Mouse (Mus musculus): ENCODE results near the gene Defb25. TPM values are rescaled to one million over a fixed set of nuclear protein-coding genes. Genes with fewer than 3 reads are reported as not detected.
A peak's percentile ranks its signal among the peaks of the same experiment; 100 is the strongest.

The Defb25 gene
- polyA plus RNA-seq, 1 experiment = not detected

- Histone ChIP-seq H3K4me1 (ENCODE audit: control insufficient read depth, insufficient read depth, low read length) (peaks cover 10% of the 10 kb centered on the region), H3K27ac (ENCODE audit: insufficient read depth, low read depth, low read length) (peak overlapping the region; percentile 14; the same call in 1 of the 2 replicates), H3K4me3 (ENCODE audit: insufficient read depth, low read depth, low read length) (no peak overlapping the region)
- WGBS = 34% methylated on average over 14 of the region's 14 CpGs
- no peak for TF ChIP-seq POLR2A (IDR thresholded peaks at IDR 0.05; ENCODE audit: insufficient read depth, low read depth, low read length)
- no peak for TF ChIP-seq CTCF (IDR thresholded peaks at IDR 0.05; ENCODE audit: insufficient read depth, low read depth, low read length)
These were observed 31.2 kb upstream of the Defb25 start for GRCm38 (mm10) chr2:152653874-152654715.

GRCm38 (mm10) chr2:152652901-152653620, 30.2 kb upstream of the Defb25 start:
- H3K27ac ChIP-seq (ENCODE audit: insufficient read depth, low read depth, low read length) = no peak overlapping the region
- H3K4me3 ChIP-seq (ENCODE audit: insufficient read depth, low read depth, low read length) = no peak overlapping the region
- WGBS = 79% methylated on average over 10 of the region's 10 CpGs
- H3K4me1 ChIP-seq (ENCODE audit: control insufficient read depth, insufficient read depth, low read length) = peaks cover 10% of the 10 kb centered on the region
- TF ChIP-seq CTCF (IDR thresholded peaks at IDR 0.05; ENCODE audit: insufficient read depth, low read depth, low read length) = no peak
- TF ChIP-seq POLR2A (IDR thresholded peaks at IDR 0.05; ENCODE audit: insufficient read depth, low read depth, low read length) = no peak

GRCm38 (mm10) chr2:152639406-152640113, 16.7 kb upstream of the Defb25 start:
- TF ChIP-seq CTCF (IDR thresholded peaks at IDR 0.05; ENCODE audit: insufficient read depth, low read depth, low read length) (no peak), POLR2A (IDR thresholded peaks at IDR 0.05; ENCODE audit: insufficient read depth, low read depth, low read length) (no peak)
- 33% methylated on average over 11 of the region's 11 CpGs for WGBS
- peaks cover 7% of the 10 kb centered on the region; the same call in 1 of the 2 replicates for H3K4me1 ChIP-seq (ENCODE audit: control insufficient read depth, insufficient read depth, low read length)
- H3K4me3 ChIP-seq (ENCODE audit: insufficient read depth, low read depth, low read length) = no peak overlapping the region
- no peak overlapping the region for H3K27ac ChIP-seq (ENCODE audit: insufficient read depth, low read depth, low read length)

- no peak for TF ChIP-seq CTCF (IDR thresholded peaks at IDR 0.05; ENCODE audit: insufficient read depth, low read depth, low read length)
- TF ChIP-seq POLR2A (IDR thresholded peaks at IDR 0.05; ENCODE audit: insufficient read depth, low read depth, low read length) = no peak
- Histone ChIP-seq H3K4me1 (ENCODE audit: control insufficient read depth, insufficient read depth, low read length) (peaks cover 7% of the 10 kb centered on the region; the same call in 1 of the 2 replicates), H3K27ac (ENCODE audit: insufficient read depth, low read depth, low read length) (no peak overlapping the region), H3K4me3 (ENCODE audit: insufficient read depth, low read depth, low read length) (no peak overlapping the region)
- 68% methylated on average over 6 of the region's 6 CpGs for WGBS
These were observed 16.0 kb upstream of the Defb25 start for GRCm38 (mm10) chr2:152638865-152639264.

GRCm38 (mm10) chr2:152637381-152637780, 14.5 kb upstream of the Defb25 start:
- peaks cover 12% of the 10 kb centered on the region; the same call in 1 of the 2 replicates for H3K4me1 ChIP-seq (ENCODE audit: control insufficient read depth, insufficient read depth, low read length)
- H3K27ac ChIP-seq (ENCODE audit: insufficient read depth, low read depth, low read length) = no peak overlapping the region
- no peak overlapping the region for H3K4me3 ChIP-seq (ENCODE audit: insufficient read depth, low read depth, low read length)
- WGBS = 95% methylated on average over 4 of the region's 4 CpGs
- TF ChIP-seq POLR2A (IDR thresholded peaks at IDR 0.05; ENCODE audit: insufficient read depth, low read depth, low read length) = no peak
- no peak for TF ChIP-seq CTCF (IDR thresholded peaks at IDR 0.05; ENCODE audit: insufficient read depth, low read depth, low read length)

GRCm38 (mm10) chr2:152637006-152637322, 14.1 kb upstream of the Defb25 start:
- no peak for TF ChIP-seq CTCF (IDR thresholded peaks at IDR 0.05; ENCODE audit: insufficient read depth, low read depth, low read length)
- 0 out of 2 replicates have a peak, but pooled peaks have one; percentile 11 for TF ChIP-seq POLR2A (IDR thresholded peaks at IDR 0.05; ENCODE audit: insufficient read depth, low read depth, low read length)
- 79% methylated on average over 6 of the region's 6 CpGs for WGBS
- Histone ChIP-seq H3K4me1 (ENCODE audit: control insufficient read depth, insufficient read depth, low read length) (peaks cover 12% of the 10 kb centered on the region; the same call in 1 of the 2 replicates), H3K4me3 (ENCODE audit: insufficient read depth, low read depth, low read length) (no peak overlapping the region), H3K27ac (ENCODE audit: insufficient read depth, low read depth, low read length) (no peak overlapping the region)

GRCm38 (mm10) chr2:152636246-152637005, 13.6 kb upstream of the Defb25 start:
- Histone ChIP-seq H3K27ac (ENCODE audit: insufficient read depth, low read depth, low read length) (no peak overlapping the region), H3K4me3 (ENCODE audit: insufficient read depth, low read depth, low read length) (no peak overlapping the region), H3K4me1 (ENCODE audit: control insufficient read depth, insufficient read depth, low read length) (peaks cover 12% of the 10 kb centered on the region; the same call in 1 of the 2 replicates)
- 71% methylated on average over 23 of the region's 23 CpGs for WGBS
- no peak for TF ChIP-seq CTCF (IDR thresholded peaks at IDR 0.05; ENCODE audit: insufficient read depth, low read depth, low read length)
- no peak for TF ChIP-seq POLR2A (IDR thresholded peaks at IDR 0.05; ENCODE audit: insufficient read depth, low read depth, low read length)

GRCm38 (mm10) chr2:152634311-152634710, 11.5 kb upstream of the Defb25 start:
- TF ChIP-seq POLR2A (IDR thresholded peaks at IDR 0.05; ENCODE audit: insufficient read depth, low read depth, low read length) (no peak), CTCF (IDR thresholded peaks at IDR 0.05; ENCODE audit: insufficient read depth, low read depth, low read length) (no peak)
- peaks cover 6% of the 10 kb centered on the region; the same call in 1 of the 2 replicates for H3K4me1 ChIP-seq (ENCODE audit: control insufficient read depth, insufficient read depth, low read length)
- H3K4me3 ChIP-seq (ENCODE audit: insufficient read depth, low read depth, low read length) = no peak overlapping the region
- WGBS = 87% methylated on average over 29 of the region's 29 CpGs
- H3K27ac ChIP-seq (ENCODE audit: insufficient read depth, low read depth, low read length) = no peak overlapping the region

Measured in olfactory bulb, adult 2 months (tissue).